In the genomic region with DNA sequence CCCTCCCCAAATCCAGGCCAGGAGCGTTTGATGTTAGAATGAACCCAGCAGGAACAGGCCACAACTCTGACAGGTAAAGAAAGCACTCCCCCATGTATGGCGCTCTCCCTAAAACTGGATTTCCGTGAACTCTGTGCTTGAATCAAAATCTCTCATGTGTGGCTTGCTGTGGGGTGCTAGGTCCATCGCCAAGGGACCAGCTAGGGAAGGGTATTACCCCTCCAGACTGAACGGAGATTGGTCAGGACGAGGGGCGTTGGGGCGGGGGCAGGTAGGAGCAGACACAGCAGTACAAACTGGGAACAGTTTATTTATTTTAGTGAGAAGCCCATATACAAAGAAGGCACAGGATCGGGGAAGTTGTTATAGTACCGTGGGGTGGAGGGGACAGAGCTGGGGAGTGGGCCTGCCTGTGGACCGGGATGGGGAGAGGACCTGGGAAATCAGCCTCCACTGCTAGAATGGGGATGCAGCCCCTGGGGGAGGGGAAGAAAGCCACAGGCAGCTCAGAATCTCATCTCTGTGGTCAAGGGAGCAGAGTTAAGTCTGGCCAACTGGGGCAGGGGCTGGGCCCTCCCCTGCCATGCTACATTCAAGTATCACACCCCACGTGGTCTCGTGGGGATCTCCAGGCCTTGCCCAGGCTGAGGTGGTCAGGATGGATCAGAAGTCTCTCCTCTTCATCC, we compare ENCODE assay signal across 17 mouse cellular contexts.
"Had no signal": no experiment of that assay in that cellular context is flagged by ENCODE, and none has a peak within 500 bp of the region (broad histone marks: within the 10 kb centered on the region; RNA-seq: fewer than 3 reads in every experiment).

No protein-coding gene starts in this region.

- DNase-seq: kidney, postnatal 36 days; layer of hippocampus, adult 9-11 months; liver; liver, embryonic 13.5 days; liver, postnatal 0 days; lung, postnatal 14 days; right cerebral cortex, postnatal 14 days; thymus, adult 2 months; thymus, postnatal 25 days had no signal

- H3K4me2 ChIP-seq: limb, embryonic 12.5 days; liver, embryonic 13.5 days; lung, embryonic 15.5 days; midbrain, embryonic 11.5 days; midbrain, embryonic 15.5 days; stomach, embryonic 15.5 days had no signal

- H3K9me3 ChIP-seq: limb, embryonic 12.5 days; liver, embryonic 13.5 days; lung, embryonic 15.5 days; megakaryocyte, embryonic 14.5 days; midbrain, embryonic 15.5 days; stomach, embryonic 15.5 days had no signal

- H3K27me3 ChIP-seq: lung, embryonic 15.5 days; midbrain, embryonic 15.5 days; stomach, embryonic 15.5 days had no signal

- H3K9ac ChIP-seq: limb, embryonic 12.5 days; liver, embryonic 13.5 days; liver, postnatal 0 days; lung, embryonic 15.5 days; midbrain, embryonic 15.5 days; stomach, embryonic 15.5 days had no signal

- H3K36me3 ChIP-seq: limb, embryonic 12.5 days; liver, embryonic 13.5 days; midbrain, embryonic 15.5 days had no signal

- ATAC-seq: liver, postnatal 0 days; midbrain, embryonic 15.5 days had no signal

- H3K27ac ChIP-seq: kidney, postnatal 0 days; limb, embryonic 12.5 days; liver, embryonic 13.5 days; lung, embryonic 15.5 days; macrophage; midbrain, embryonic 15.5 days; stomach, embryonic 15.5 days had no signal

- H3K4me3 ChIP-seq: limb, embryonic 12.5 days; liver, embryonic 13.5 days; lung, embryonic 15.5 days; megakaryocyte, embryonic 14.5 days; midbrain, embryonic 15.5 days; stomach, embryonic 15.5 days had no signal
